Mouse (Mus musculus) midbrain, embryonic 14.5 days (tissue): Measurements from ENCODE around the gene Macrod1. TPM values are rescaled to one million over a fixed set of nuclear protein-coding genes. Genes with fewer than 3 reads are reported as not detected.
A peak's percentile ranks its signal among the peaks of the same experiment; 100 is the strongest.

Experiments used
- ATAC-seq: fragments of 200-750 bp; cut with Nextera tagmentation; 2 replicates; pipeline ENCODE4 v1.8.0; 2017; ENCODE audit warnings: moderate number of reproducible peaks, moderate library complexity; ENCODE audit not compliant: low FRiP score, low TSS enrichment
- DNase-seq: peaks from one replicate; pipeline ENCODE4 v3.0.0-alpha.2; 2015
- H3K27ac ChIP-seq: fragments of 300-500 bp; sonication (generic); replicated peaks from 2 replicates; pipeline ENCODE4 v1.5.1; 2014; ENCODE audit warnings: mild to moderate bottlenecking, low read depth, low read length, moderate library complexity
- H3K27me3 ChIP-seq: fragments of 300-500 bp; sonication (generic); 2 replicates; pipeline ENCODE4 v1.6.1; 2014; ENCODE audit warnings: low read length, control low read depth, mixed read lengths; ENCODE audit not compliant: control insufficient read depth, insufficient read depth
- H3K36me3 ChIP-seq: fragments of 300-500 bp; sonication (generic); 2 replicates; pipeline ENCODE4 v1.6.1; 2014; ENCODE audit warnings: low read length, control low read depth; ENCODE audit not compliant: control insufficient read depth, insufficient read depth
- H3K4me1 ChIP-seq: fragments of 300-500 bp; sonication (generic); 2 replicates; pipeline ENCODE4 v1.6.1; 2014; ENCODE audit warnings: mild to moderate bottlenecking, antibody characterized with exemption, low read length, control low read depth; ENCODE audit not compliant: control insufficient read depth, insufficient read depth
- H3K4me2 ChIP-seq: fragments of 300-500 bp; sonication (generic); 2 replicates; pipeline ENCODE4 v1.6.1; 2014; ENCODE audit warnings: mild to moderate bottlenecking, low read length, moderate library complexity
- H3K4me3 ChIP-seq: fragments of 300-500 bp; sonication (generic); replicated peaks from 2 replicates; pipeline ENCODE4 v1.5.1; 2014; ENCODE audit warnings: low read depth, low read length
- H3K9ac ChIP-seq: fragments of 300-500 bp; sonication (generic); replicated peaks from 2 replicates; pipeline ENCODE4 v1.6.1; 2014; ENCODE audit warnings: mild to moderate bottlenecking, low read length, moderate library complexity
- H3K9me3 ChIP-seq: fragments of 300-500 bp; sonication (generic); 2 replicates; pipeline ENCODE4 v1.6.1; 2016; ENCODE audit warnings: low read length, control low read depth, mixed read lengths; ENCODE audit not compliant: control insufficient read depth
- WGBS: fragments of 180-500 bp; shearing (Covaris S2); extraction: QIAGEN DNeasy Blood & Tissue Kit; methylation state at CpG from one replicate; pipeline ENCODE4 v1.1.7; 2014; 5-methylcytosine and 5-hydroxymethylcytosine counted together
- polyA plus RNA-seq: library from polyadenylated mRNA; unstranded; fragments of >200 nt; fragmentation: Nextera tagmentation; extraction: Ambion mirVana; gene quantifications from 2 replicates; pipeline ENCODE4 v1.2.1, GENCODE M21; 2014

Macrod1 gene
- polyA plus RNA-seq, 1 experiment from 2014 or later = 3.4 TPM

GRCm38 (mm10) chr19:7176041-7176696, 119.6 kb downstream of the Macrod1 start:
- no peak overlapping the region for H3K4me3 ChIP-seq
- H3K9me3 ChIP-seq = no peaks in the 10 kb centered on the region
- peaks cover 34% of the 10 kb centered on the region for H3K4me1 ChIP-seq
- no peak for ATAC-seq
- H3K27me3 ChIP-seq = peaks cover 4% of the 10 kb centered on the region; the same call in 1 of the 2 replicates
- no peak overlapping the region; the same call in 1 of the 2 replicates for H3K9ac ChIP-seq
- peak; percentile 69 for DNase-seq
- WGBS = 6% methylated on average over 11 of the region's 11 CpGs
- no peaks in the 10 kb centered on the region for H3K36me3 ChIP-seq
- H3K27ac ChIP-seq = no peak overlapping the region
- no peak overlapping the region for H3K4me2 ChIP-seq

GRCm38 (mm10) chr19:7177804-7178511, 121.3 kb downstream of the Macrod1 start:
- Histone ChIP-seq H3K27ac (no peak overlapping the region), H3K4me1 (peaks cover 27% of the 10 kb centered on the region), H3K27me3 (peaks cover 5% of the 10 kb centered on the region; the same call in 1 of the 2 replicates), H3K4me2 (no peak overlapping the region), H3K36me3 (no peaks in the 10 kb centered on the region), H3K9ac (no peak overlapping the region), H3K9me3 (no peaks in the 10 kb centered on the region), H3K4me3 (no peak overlapping the region)
- WGBS = 49% methylated on average over 13 of the region's 13 CpGs
- ATAC-seq = no peak
- no peak for DNase-seq

GRCm38 (mm10) chr19:7178841-7179452, 122.3 kb downstream of the Macrod1 start:
- Histone ChIP-seq H3K4me2 (no peak overlapping the region), H3K27ac (no peak overlapping the region), H3K4me3 (no peak overlapping the region), H3K9ac (no peak overlapping the region), H3K36me3 (no peaks in the 10 kb centered on the region), H3K4me1 (peaks cover 31% of the 10 kb centered on the region), H3K9me3 (no peaks in the 10 kb centered on the region), H3K27me3 (peaks cover 5% of the 10 kb centered on the region; the same call in 1 of the 2 replicates)
- DNase-seq (no peak), ATAC-seq (no peak)
- 47% methylated on average over 3 of the region's 3 CpGs for whole genome bisulfite sequencing

- Histone ChIP-seq H3K4me3 (no peak overlapping the region), H3K9ac (no peak overlapping the region), H3K27ac (no peak overlapping the region), H3K27me3 (peaks cover 12% of the 10 kb centered on the region; the same call in 1 of the 2 replicates), H3K9me3 (no peaks in the 10 kb centered on the region), H3K4me1 (peaks cover 34% of the 10 kb centered on the region), H3K36me3 (no peaks in the 10 kb centered on the region), H3K4me2 (no peak overlapping the region)
- ATAC-seq (no peak), DNase-seq (no peak)
- 75% methylated on average over 8 of the region's 8 CpGs for WGBS
Measured at GRCm38 (mm10) chr19:7180756-7181405, 124.3 kb downstream of the Macrod1 start.

- Histone ChIP-seq H3K9me3 (no peaks in the 10 kb centered on the region), H3K36me3 (no peaks in the 10 kb centered on the region), H3K4me3 (no peak overlapping the region), H3K27ac (no peak overlapping the region), H3K4me2 (no peak overlapping the region), H3K4me1 (peaks cover 34% of the 10 kb centered on the region), H3K9ac (no peak overlapping the region), H3K27me3 (peaks cover 19% of the 10 kb centered on the region)
- WGBS = 63% methylated on average over 7 of the region's 7 CpGs
- DNase-seq (no peak), ATAC-seq (no peak)
Measured at GRCm38 (mm10) chr19:7181496-7181895, 124.9 kb downstream of the Macrod1 start.

- ATAC-seq = peak; percentile 84
- Histone ChIP-seq H3K9ac (0 out of 2 replicates have a peak overlapping the region, but pooled peaks have one; percentile 20), H3K4me1 (peaks cover 33% of the 10 kb centered on the region), H3K36me3 (no peaks in the 10 kb centered on the region), H3K4me2 (peak overlapping the region; percentile 19), H3K27ac (peak overlapping the region; percentile 41; the same call in 1 of the 2 replicates), H3K27me3 (peaks cover 19% of the 10 kb centered on the region), H3K9me3 (no peaks in the 10 kb centered on the region), H3K4me3 (no peak overlapping the region)
- 9% methylated on average over 21 of the region's 23 CpGs for WGBS
- DNase-seq = peak; percentile 87
Measured at GRCm38 (mm10) chr19:7182273-7182949, 125.8 kb downstream of the Macrod1 start.

- Histone ChIP-seq H3K4me2 (no peak overlapping the region), H3K4me1 (peaks cover 28% of the 10 kb centered on the region), H3K9me3 (no peaks in the 10 kb centered on the region), H3K36me3 (no peaks in the 10 kb centered on the region), H3K27me3 (peaks cover 19% of the 10 kb centered on the region), H3K27ac (no peak overlapping the region), H3K4me3 (no peak overlapping the region), H3K9ac (no peak overlapping the region)
- DNase-seq (peak; percentile 43), ATAC-seq (no peak)
- 44% methylated on average over 11 of the region's 11 CpGs for WGBS
Measured at GRCm38 (mm10) chr19:7183419-7183818, 126.8 kb downstream of the Macrod1 start.

- H3K36me3 ChIP-seq = no peaks in the 10 kb centered on the region
- H3K27me3 ChIP-seq = peaks cover 19% of the 10 kb centered on the region
- ATAC-seq = no peak
- no peak overlapping the region for H3K27ac ChIP-seq
- 31% methylated on average over 4 of the region's 4 CpGs for WGBS
- H3K9ac ChIP-seq = no peak overlapping the region
- DNase-seq = no peak
- H3K9me3 ChIP-seq = no peaks in the 10 kb centered on the region
- H3K4me2 ChIP-seq = no peak overlapping the region
- H3K4me1 ChIP-seq = peaks cover 31% of the 10 kb centered on the region
- H3K4me3 ChIP-seq = no peak overlapping the region
Measured at GRCm38 (mm10) chr19:7185059-7185458, 128.4 kb downstream of the Macrod1 start.
